Mouse (Mus musculus) MEL (cell line): ENCODE data around the gene Tm4sf4. TPM values are rescaled to one million over a fixed set of nuclear protein-coding genes. Genes with fewer than 3 reads are reported as not detected.

Experiments
- DNase-seq: peaks from one replicate; pipeline ENCODE4 v3.0.0; 2011; ENCODE audit warnings: low read depth, low spot score
- H3K27ac ChIP-seq: 2 replicates; pipeline ENCODE4 v1.5.1; 2012; ENCODE audit warnings: low read depth, mild to moderate bottlenecking, control low read depth, low read length, moderate library complexity; ENCODE audit not compliant: control insufficient read depth
- H3K27me3 ChIP-seq, 2 experiments: fragments of 150-350 bp in 1 of 2; sonication (generic) in 1 of 2; 2 replicates each; pipeline ENCODE4 v1.6.1; 2012; ENCODE audit warnings: low read length in 2 of 2, mild to moderate bottlenecking in 2 of 2, improper control_type of control experiment in 1 of 2, moderate library complexity in 1 of 2; ENCODE audit not compliant: insufficient read depth in 2 of 2, control insufficient read depth in 1 of 2
- H3K36me3 ChIP-seq, 2 experiments: 2 replicates each; pipeline ENCODE4 v1.6.1; 2012 to 2014; ENCODE audit warnings: low read length in 2 of 2, improper control_type of control experiment in 1 of 2, inconsistent platforms in 1 of 2, mild to moderate bottlenecking in 1 of 2; ENCODE audit not compliant: insufficient read depth in 2 of 2, control insufficient read depth in 1 of 2
- H3K4me1 ChIP-seq, 2 experiments: fragments of 150-350 bp in 1 of 2; sonication (generic) in 1 of 2; 2 replicates each; pipeline ENCODE4 v1.6.1; 2012; ENCODE audit warnings: low read length in 2 of 2, improper control_type of control experiment in 1 of 2, mild to moderate bottlenecking in 1 of 2; ENCODE audit not compliant: insufficient read depth in 2 of 2, control insufficient read depth in 1 of 2
- H3K4me3 ChIP-seq, 2 experiments: fragments of 150-350 bp in 1 of 2; sonication (generic) in 1 of 2; 2 replicates each; pipeline ENCODE4 v1.5.1; 2012; ENCODE audit warnings: low read depth in 2 of 2, low read length in 2 of 2, mild to moderate bottlenecking in 2 of 2, moderate library complexity in 2 of 2, control low read depth in 1 of 2, improper control_type of control experiment in 1 of 2; ENCODE audit not compliant: control insufficient read depth in 1 of 2, insufficient read depth in 1 of 2
- H3K79me2 ChIP-seq: 2 replicates; pipeline ENCODE4 v1.6.1; 2012; ENCODE audit warnings: mild to moderate bottlenecking, low read length, moderate library complexity; ENCODE audit not compliant: control insufficient read depth, poor library complexity, insufficient read depth
- H3K9ac ChIP-seq: 2 replicates; pipeline ENCODE4 v1.6.1; 2012; ENCODE audit warnings: low read depth, mild to moderate bottlenecking, control low read depth, low read length, moderate library complexity; ENCODE audit not compliant: control insufficient read depth, poor library complexity, severe bottlenecking
- H3K9me3 ChIP-seq: fragments of 150-350 bp; sonication (generic); replicated peaks from 2 replicates; pipeline ENCODE4 v1.6.1; 2012; ENCODE audit warnings: mild to moderate bottlenecking, low read length, improper control_type of control experiment, moderate library complexity; ENCODE audit not compliant: insufficient read depth
- BHLHE40 ChIP-seq: IDR thresholded peaks from 2 replicates; pipeline ENCODE4 v1.6.1; 2012; ENCODE audit warnings: low read depth, mild to moderate bottlenecking, inconsistent platforms, low read length, improper control_type of control experiment, borderline replicate concordance
- CHD1 ChIP-seq: IDR thresholded peaks from 2 replicates; pipeline ENCODE4 v1.6.1; 2012; ENCODE audit warnings: low read depth, mild to moderate bottlenecking, inconsistent platforms, low read length, improper control_type of control experiment
- CTCF ChIP-seq, 3 experiments: IDR thresholded peaks in 2 of 3; conservative IDR thresholded peaks in 1 of 3; 2 replicates each; pipeline ENCODE4 v1.5.1; 2011 to 2012; ENCODE audit warnings: low read length in 3 of 3, low read depth in 2 of 3, mild to moderate bottlenecking in 2 of 3, improper control_type of control experiment in 1 of 3, inconsistent platforms in 1 of 3, mixed read lengths in 1 of 3, moderate library complexity in 1 of 3; ENCODE audit not compliant: control insufficient read depth in 1 of 3, insufficient read depth in 1 of 3, poor library complexity in 1 of 3, severe bottlenecking in 1 of 3
- ETS1 ChIP-seq: IDR thresholded peaks from 2 replicates; pipeline ENCODE4 v1.6.1; 2012; ENCODE audit warnings: low read depth, mild to moderate bottlenecking, inconsistent platforms, low read length, improper control_type of control experiment, moderate library complexity
- GABPA ChIP-seq: IDR thresholded peaks from 2 replicates; pipeline ENCODE4 v1.6.1; 2012; ENCODE audit warnings: low read depth, mild to moderate bottlenecking, inconsistent platforms, low read length, improper control_type of control experiment, moderate library complexity
- GATA1 ChIP-seq: IDR thresholded peaks from 2 replicates; pipeline ENCODE4 v1.6.1; 2011; ENCODE audit warnings: low read depth, low read length, improper control_type of control experiment
- HCFC1 ChIP-seq: IDR thresholded peaks from 2 replicates; pipeline ENCODE4 v1.6.1; 2012; ENCODE audit warnings: low read depth, mild to moderate bottlenecking, inconsistent platforms, low read length, improper control_type of control experiment, moderate library complexity
- JUND ChIP-seq: IDR thresholded peaks from 2 replicates; pipeline ENCODE4 v1.6.1; 2011; ENCODE audit warnings: low read depth, mild to moderate bottlenecking, improper control_type of control experiment, low read length
- KAT2A ChIP-seq: conservative IDR thresholded peaks from 2 replicates; pipeline ENCODE4 v1.6.1; 2012; ENCODE audit warnings: low read depth, low read length, improper control_type of control experiment, inconsistent platforms
- MAFK ChIP-seq: IDR thresholded peaks from 2 replicates; pipeline ENCODE4 v1.6.1; 2011; ENCODE audit warnings: low read depth, mild to moderate bottlenecking, low read length, improper control_type of control experiment, borderline replicate concordance
- MAZ ChIP-seq: IDR thresholded peaks from 2 replicates; pipeline ENCODE4 v1.6.1; 2012; ENCODE audit warnings: low read depth, mild to moderate bottlenecking, inconsistent platforms, low read length, improper control_type of control experiment
- MXI1 ChIP-seq: IDR thresholded peaks from 2 replicates; pipeline ENCODE4 v1.6.1; 2011; ENCODE audit warnings: mild to moderate bottlenecking, low read depth, low read length, improper control_type of control experiment
- MYB ChIP-seq: IDR thresholded peaks from 2 replicates; pipeline ENCODE4 v1.6.1; 2011; ENCODE audit warnings: mild to moderate bottlenecking, low read depth, low read length, improper control_type of control experiment
- POLR2A ChIP-seq, 2 experiments: IDR thresholded peaks; 2 replicates each; pipeline ENCODE4 v1.6.1; 2011 to 2012; ENCODE audit warnings: low read length in 2 of 2, mild to moderate bottlenecking in 2 of 2, control low read depth in 1 of 2, improper control_type of control experiment in 1 of 2, low read depth in 1 of 2, moderate library complexity in 1 of 2; ENCODE audit not compliant: control insufficient read depth in 1 of 2, insufficient read depth in 1 of 2, poor library complexity in 1 of 2
- POLR2AphosphoS5 ChIP-seq: IDR thresholded peaks from 2 replicates; pipeline ENCODE4 v1.6.1; 2012; ENCODE audit warnings: low read depth, borderline replicate concordance, mild to moderate bottlenecking, inconsistent platforms, low read length, moderate library complexity, mixed read lengths
- RAD21 ChIP-seq: IDR thresholded peaks from 2 replicates; pipeline ENCODE4 v1.6.1; 2011; ENCODE audit warnings: mild to moderate bottlenecking, low read depth, low read length, improper control_type of control experiment
- RCOR1 ChIP-seq: IDR thresholded peaks from 2 replicates; pipeline ENCODE4 v1.6.1; 2012; ENCODE audit warnings: low read depth, mild to moderate bottlenecking, inconsistent platforms, low read length, improper control_type of control experiment
- SMC3 ChIP-seq: IDR thresholded peaks from 2 replicates; pipeline ENCODE4 v1.6.1; 2011; ENCODE audit warnings: low read depth, low read length, improper control_type of control experiment
- TBP ChIP-seq: IDR thresholded peaks from 2 replicates; pipeline ENCODE4 v1.8.0; 2011; ENCODE audit warnings: low read depth, low read length, improper control_type of control experiment
- TCF12 ChIP-seq: IDR thresholded peaks from 2 replicates; pipeline ENCODE4 v1.6.1; 2014; ENCODE audit warnings: low read depth, mild to moderate bottlenecking, inconsistent platforms, low read length, improper control_type of control experiment, moderate library complexity
- ZC3H11A ChIP-seq: IDR thresholded peaks from 2 replicates; pipeline ENCODE4 v1.6.1; 2012; ENCODE audit warnings: low read depth, mild to moderate bottlenecking, inconsistent platforms, low read length, improper control_type of control experiment
- polyA plus RNA-seq, 2 experiments: library from polyadenylated mRNA; stranded (reverse) in 1 of 2; unstranded in 1 of 2; fragments of >175 nt in 1 of 2; fragments of >200 nt in 1 of 2; gene quantifications; 2 replicates each; pipeline versions ENCODE4 v1.2.1 to v1.2.4; 2012; ENCODE audit warnings: low replicate concordance in 2 of 2, low read depth in 1 of 2; ENCODE audit not compliant: insufficient read length in 2 of 2, insufficient read depth in 1 of 2, missing spikeins in 1 of 2
- total RNA-seq: library from RNA; depleted of rRNA; stranded (reverse); fragments of 300-350 nt; gene quantifications from 2 replicates; pipeline ENCODE4 v1.2.3, GENCODE M21; 2012

Tm4sf4 gene
- total and polyA plus RNA-seq, 3 experiments: not detected

- Histone ChIP-seq H3K27me3 (no peaks in the 10 kb centered on the region), H3K4me1 (no peaks in the 10 kb centered on the region), H3K9ac (no peak overlapping the region), H3K79me2 (no peaks in the 10 kb centered on the region), H3K4me3 (no peak overlapping the region), H3K36me3 (no peaks in the 10 kb centered on the region), H3K27ac (no peak overlapping the region), H3K9me3 (no peaks in the 10 kb centered on the region)
- no peak for TF ChIP-seq KAT2A
- TF ChIP-seq GATA1: no peak
- TF ChIP-seq JUND: no peak
- no peak for TF ChIP-seq RCOR1
- no peak for TF ChIP-seq RAD21
- DNase-seq: no peak
Measured at GRCm38 (mm10) chr3:57458652-57459051, 33.5 kb downstream of the Tm4sf4 start.

DNA sequence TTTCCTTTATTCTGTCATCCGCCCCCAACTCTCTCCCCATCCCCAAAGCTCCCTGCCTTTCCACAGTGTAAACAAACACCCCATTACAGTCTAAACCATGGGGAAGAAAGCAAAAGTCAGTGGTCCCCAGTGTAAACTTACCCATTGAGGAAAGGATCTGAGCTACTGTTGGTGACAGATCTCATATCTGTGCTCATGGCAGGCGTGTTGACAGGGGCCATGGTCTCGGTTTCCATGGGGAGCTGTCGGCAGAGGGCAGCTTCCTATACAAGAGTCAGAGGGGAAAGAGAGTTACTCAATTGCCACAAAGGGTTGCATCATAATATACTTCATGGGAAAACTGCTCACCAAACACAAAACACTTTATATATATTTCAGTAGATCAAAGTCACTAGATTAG is 38.2 kb downstream of the Tm4sf4 start:
- no peak for DNase-seq
- no peak overlapping the region for H3K9ac ChIP-seq
- H3K9me3 ChIP-seq: no peaks in the 10 kb centered on the region
- H3K4me1 ChIP-seq: no peaks in the 10 kb centered on the region
- no peaks in the 10 kb centered on the region for H3K36me3 ChIP-seq
- no peak overlapping the region for H3K27ac ChIP-seq
- no peak for TF ChIP-seq CTCF (IDR thresholded peaks at IDR 0.05 in 2 of 3, conservative IDR thresholded peaks at IDR 0.05 in 1 of 3; ENCODE audit: control insufficient read depth in 1 of 3, insufficient read depth in 1 of 3, low read depth in 2 of 3, low read length in 3 of 3, poor library complexity in 1 of 3, severe bottlenecking in 1 of 3)
- no peak for TF ChIP-seq TBP
- no peak for TF ChIP-seq MXI1
- TF ChIP-seq GATA1: no peak
- no peak for TF ChIP-seq RCOR1
- no peak for TF ChIP-seq CHD1
- TF ChIP-seq MAFK: no peak
- TF ChIP-seq HCFC1: no peak
- TF ChIP-seq MAZ: no peak
- TF ChIP-seq GABPA: no peak
- no peak for TF ChIP-seq POLR2A (IDR thresholded peaks at IDR 0.05; ENCODE audit: control insufficient read depth in 1 of 2, insufficient read depth in 1 of 2, low read depth in 1 of 2, low read length in 2 of 2, poor library complexity in 1 of 2)
- no peak for TF ChIP-seq SMC3
- TF ChIP-seq TCF12: no peak
- no peak for TF ChIP-seq KAT2A
- no peak for TF ChIP-seq ETS1
- no peak for TF ChIP-seq POLR2AphosphoS5
- no peak for TF ChIP-seq MYB
- TF ChIP-seq BHLHE40: no peak
- TF ChIP-seq RAD21: no peak
- TF ChIP-seq ZC3H11A: no peak
- no peaks in the 10 kb centered on the region for H3K79me2 ChIP-seq
- H3K4me3 ChIP-seq: no peak overlapping the region
- H3K27me3 ChIP-seq: no peaks in the 10 kb centered on the region
